Mouse (Mus musculus) spleen, postnatal 36 days (tissue): ENCODE measurements around the gene Gpr107.
A peak's percentile ranks its signal among the peaks of the same experiment; 100 is the strongest.

Source experiments
- DNase-seq, 2 experiments: peaks; one replicate each; pipeline ENCODE4 v3.0.0; 2022; ENCODE audit warnings: low spot score in 2 of 2, mixed read lengths in 1 of 2

Gpr107 gene

GRCm38 (mm10) chr2:31245491-31246141 is 93.5 kb downstream of the Gpr107 start, which contains the start of gene Ncs1:
Ncs1 (plus strand) TSS chr2:31245823.
- peak in 1 of 2 experiments; percentile 28 for DNase-seq

- DNase-seq, result no peak
Observed at GRCm38 (mm10) chr2:31246251-31246971, 94.3 kb downstream of the Gpr107 start.

GRCm38 (mm10) chr2:31248856-31249255 is 96.7 kb downstream of the Gpr107 start:
- DNase-seq, result no peak

- DNase-seq, result no peak
Observed at GRCm38 (mm10) chr2:31252167-31252566, 100.1 kb downstream of the Gpr107 start.

GRCm38 (mm10) chr2:31253463-31253862 is 101.3 kb downstream of the Gpr107 start:
- DNase-seq, result no peak

- no peak for DNase-seq
Observed at GRCm38 (mm10) chr2:31254806-31255205, 102.7 kb downstream of the Gpr107 start.

GRCm38 (mm10) chr2:31255952-31256938 is 104.1 kb downstream of the Gpr107 start:
- peak; percentile 86 to 89 for DNase-seq

GRCm38 (mm10) chr2:31257096-31257495 is 105.0 kb downstream of the Gpr107 start:
- no peak for DNase-seq

GRCm38 (mm10) chr2:31258609-31259366 is 106.7 kb downstream of the Gpr107 start:
- DNase-seq, result peak; percentile 53 to 56

GRCm38 (mm10) chr2:31259367-31259920 is 107.3 kb downstream of the Gpr107 start:
- no peak for DNase-seq

- no peak for DNase-seq
Observed at GRCm38 (mm10) chr2:31260549-31260948, 108.4 kb downstream of the Gpr107 start.

- DNase-seq, result no peak
Observed at GRCm38 (mm10) chr2:31263039-31263461, 110.9 kb downstream of the Gpr107 start.

GRCm38 (mm10) chr2:31263746-31264378 is 111.7 kb downstream of the Gpr107 start:
- no peak for DNase-seq

GRCm38 (mm10) chr2:31267447-31267846 is 115.3 kb downstream of the Gpr107 start:
- DNase-seq, result no peak
